Mouse (Mus musculus): ENCODE measurements around the gene Scn5a.

The Scn5a gene

DNA sequence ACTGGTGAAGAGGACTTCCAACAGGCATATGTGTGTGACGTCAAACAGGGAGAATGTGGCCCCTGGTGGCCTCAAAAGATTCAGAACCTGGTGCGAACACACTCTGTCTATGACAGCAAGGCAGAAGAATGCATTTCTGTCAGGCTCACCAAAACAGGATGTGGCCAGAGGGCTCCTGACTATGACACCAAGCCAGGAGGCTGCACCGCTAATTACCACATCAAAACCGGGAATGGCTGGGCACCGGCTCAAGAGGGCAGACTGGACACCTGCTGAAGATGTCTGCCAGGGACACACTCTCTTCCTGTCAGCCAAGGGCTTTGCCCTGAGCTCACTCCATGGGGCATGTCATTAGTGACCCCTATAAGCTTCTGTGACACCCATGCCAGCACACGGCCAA is 15.2 kb downstream of the Scn5a start:
- DNase-seq, result no peak

DNA sequence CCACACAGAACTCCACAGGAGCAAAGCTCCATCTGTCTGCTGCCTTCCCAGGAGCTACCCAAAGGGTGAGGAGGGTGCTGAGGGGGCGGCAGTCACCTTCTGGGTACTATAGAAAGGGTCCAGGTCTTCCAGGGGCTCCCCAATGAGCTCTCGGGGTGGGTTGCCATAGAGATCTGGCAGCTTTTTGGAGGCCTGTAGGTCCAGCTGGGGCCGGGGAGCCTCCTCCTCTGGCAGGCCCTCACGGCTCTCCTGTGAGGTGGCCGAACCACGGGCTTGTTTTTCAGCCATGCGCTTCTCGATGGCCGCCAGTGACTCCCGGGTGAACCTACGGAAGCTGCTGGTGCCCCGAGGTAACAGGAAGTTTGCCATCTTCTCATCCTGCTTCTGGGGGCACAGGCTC is 16.6 kb downstream of the Scn5a start:
- DNase-seq, result no peak

DNA sequence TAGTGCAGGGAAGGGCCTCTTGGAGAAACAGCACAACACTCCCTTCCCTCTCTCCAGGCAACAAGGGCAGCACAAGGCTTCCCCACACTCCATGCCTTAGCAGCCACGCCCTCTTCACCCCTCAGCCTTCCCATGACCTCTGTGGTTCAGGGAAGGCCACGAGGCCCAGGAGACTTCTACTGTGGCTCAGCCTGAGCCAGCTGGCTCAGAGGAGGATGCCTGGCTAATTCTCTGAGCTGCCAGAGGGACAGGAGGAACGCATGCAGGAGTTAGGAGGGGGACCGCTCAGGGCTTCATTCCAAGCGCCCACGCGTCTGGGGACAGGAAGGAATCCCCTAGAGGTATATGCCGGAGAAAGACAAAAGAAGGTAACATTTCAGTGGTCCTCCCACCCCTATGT is 17.1 kb downstream of the Scn5a start:
- DNase-seq, result no peak

DNA sequence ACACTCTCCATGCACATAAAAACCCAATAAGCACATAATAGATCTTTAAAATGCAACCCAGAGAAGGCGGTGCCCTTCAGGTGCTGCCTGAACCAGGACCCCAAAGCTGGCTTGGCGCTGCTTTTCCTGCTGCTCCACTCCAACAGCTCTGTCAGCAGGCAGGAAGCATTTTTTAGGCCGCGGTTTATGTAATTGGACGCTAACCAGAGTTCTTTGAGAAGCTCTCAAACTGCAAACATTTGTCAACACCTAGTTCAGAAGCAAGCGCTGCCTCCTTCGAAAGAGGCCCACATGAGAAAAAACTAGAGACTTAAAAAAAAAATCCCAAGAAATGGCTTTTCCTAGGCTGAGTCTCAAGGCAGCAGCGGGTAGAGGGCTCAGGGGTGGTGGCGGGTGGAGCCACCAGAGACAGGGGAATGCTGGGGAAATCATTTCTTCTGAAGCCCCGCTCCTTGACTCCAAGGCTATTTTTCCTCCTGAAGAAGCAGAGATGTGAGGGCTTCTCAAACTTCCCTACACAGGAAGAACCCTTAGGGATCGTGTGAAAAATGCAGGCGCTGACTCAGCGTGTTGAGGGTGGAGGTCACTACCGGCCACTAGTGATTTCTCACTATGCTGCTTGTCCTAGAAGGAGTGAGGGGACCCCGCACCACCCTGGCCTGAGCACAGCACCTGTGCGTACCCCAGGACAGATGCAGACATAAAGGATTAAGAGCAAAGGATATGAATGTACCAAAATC is 19.1 kb downstream of the Scn5a start:
- no peak for DNase-seq

DNA sequence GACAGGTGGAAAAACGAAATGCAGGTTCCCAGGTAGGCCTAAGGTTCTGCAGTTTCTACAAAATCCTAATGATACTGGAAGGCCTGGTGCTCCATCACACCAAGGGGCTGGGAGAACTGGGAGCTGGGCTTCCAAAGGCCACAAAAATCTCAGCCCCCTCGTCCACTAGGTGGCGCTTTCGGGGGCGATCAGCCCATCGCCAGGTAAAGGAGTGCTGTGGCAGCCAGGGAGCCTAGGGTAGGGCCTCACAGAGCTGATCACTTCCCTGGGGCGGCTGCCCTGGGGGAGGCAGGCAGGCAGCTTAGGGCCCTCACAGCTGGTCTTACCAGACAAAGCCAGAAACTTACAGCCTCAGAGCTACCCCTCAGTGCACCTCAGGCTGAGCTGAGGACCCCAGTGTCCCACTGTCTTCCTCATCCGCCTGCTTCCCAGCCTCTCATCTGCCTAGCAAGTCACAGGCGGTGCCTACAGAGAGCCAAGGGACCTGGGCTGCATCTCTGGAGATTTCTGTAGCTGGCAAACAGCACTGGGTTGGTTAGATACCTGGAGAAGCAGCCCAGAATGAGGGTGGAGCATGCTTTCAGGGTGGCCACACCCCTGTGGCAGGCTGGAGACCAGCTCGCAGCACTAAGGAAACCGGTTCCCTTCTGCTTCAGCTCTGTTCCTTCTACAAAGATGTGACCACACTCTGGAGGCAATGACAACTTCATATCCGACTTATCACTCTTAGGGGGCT is 20.5 kb downstream of the Scn5a start:
- peak; percentile 22 to 36 for DNase-seq

DNA sequence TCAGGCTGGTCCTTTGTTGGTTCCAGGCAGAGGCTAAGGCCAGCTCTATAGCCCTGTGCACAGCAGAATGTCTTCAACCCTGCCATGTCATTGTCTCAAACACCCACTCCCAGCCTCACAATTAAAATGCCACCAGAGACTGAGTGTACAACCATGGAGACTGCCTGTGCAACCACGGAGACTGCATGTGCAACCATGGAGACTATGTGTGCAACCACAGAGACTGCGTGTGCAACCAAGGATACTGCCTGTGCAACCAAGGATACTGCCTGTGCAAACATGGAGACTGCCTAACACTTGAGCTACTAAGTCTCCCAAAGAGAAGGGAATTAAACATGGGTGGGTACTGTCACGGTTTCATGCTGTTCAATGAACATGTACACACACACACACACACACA is 22.8 kb downstream of the Scn5a start:
- DNase-seq, result no peak

DNA sequence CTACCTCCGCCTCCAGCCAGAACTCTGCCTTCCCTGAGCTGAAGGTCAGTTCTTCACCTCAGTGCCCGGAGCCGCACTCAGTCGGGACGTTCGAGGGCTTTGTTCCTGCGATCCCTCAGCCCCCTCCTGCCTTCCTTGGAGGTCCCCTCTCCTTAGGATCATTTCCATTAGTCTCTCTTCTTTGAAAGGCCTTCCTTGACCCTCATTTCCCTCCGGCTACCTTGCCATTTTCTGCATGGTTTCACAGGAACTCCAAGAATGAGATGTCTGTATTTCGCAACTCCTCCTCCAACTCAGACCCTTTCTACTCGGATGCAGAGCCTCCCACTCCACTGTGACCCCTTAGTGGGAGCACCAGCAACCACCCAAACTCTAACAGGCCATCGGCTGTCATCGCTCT is 31.3 kb downstream of the Scn5a start:
- no peak for DNase-seq

DNA sequence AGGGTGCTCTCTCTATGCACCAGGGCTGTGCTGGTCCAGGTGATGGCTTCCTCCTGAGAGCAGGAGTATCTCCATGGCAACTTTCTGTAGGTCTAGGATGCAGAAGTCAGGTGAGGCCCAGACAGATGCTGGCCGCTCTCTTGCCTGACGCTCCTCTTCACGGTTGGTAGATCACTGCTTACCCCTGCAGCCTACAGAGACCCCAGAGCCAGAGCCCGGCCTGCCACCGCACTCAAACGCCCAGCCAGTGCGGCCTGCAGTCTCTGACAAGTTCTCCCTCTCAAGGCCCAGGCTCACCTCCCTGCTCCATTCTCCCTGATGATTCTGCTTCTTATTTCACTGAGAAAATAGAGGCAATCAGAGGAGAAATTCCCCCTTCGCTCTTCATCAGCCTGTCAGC is 31.7 kb downstream of the Scn5a start:
- DNase-seq, result no peak

DNA sequence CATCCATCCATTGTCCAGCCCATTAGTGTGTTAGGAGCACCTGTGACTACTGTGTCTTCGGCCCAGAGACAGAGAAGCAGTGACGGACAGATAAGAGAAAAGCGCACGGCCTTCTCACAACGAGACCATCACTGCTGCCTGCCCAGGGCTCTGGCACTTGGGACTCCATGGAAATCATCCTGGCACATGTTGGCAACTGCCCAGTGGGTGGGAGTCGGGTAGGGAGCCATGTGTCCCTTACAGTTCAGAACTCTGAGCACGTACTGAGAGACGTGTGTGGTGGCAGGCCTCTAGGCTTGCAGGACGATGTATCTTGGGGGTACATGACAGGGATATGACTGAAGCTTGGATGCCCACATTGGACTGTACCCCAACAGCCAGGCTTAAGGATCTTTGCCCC is 38.1 kb downstream of the Scn5a start:
- no peak for DNase-seq

DNA sequence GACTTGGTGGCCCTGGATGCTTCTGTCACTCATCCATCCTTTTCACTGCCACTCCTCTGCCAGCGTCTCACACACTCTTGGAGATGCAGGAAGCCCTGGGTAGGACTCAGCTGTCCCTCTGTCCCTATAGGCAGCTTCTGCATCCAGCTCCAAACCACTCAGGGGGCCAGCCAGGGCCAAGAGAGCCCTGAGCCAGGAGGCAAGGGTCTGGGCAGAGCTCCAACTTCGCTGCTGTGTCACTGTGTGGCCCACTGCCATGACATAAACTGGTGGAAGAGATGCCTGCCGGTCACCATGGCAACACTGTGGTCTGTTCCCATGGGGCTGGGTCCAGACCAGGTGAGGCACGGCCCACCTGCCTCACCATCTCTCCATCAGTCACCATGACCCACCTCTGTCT is 41.0 kb downstream of the Scn5a start:
- DNase-seq, result no peak

DNA sequence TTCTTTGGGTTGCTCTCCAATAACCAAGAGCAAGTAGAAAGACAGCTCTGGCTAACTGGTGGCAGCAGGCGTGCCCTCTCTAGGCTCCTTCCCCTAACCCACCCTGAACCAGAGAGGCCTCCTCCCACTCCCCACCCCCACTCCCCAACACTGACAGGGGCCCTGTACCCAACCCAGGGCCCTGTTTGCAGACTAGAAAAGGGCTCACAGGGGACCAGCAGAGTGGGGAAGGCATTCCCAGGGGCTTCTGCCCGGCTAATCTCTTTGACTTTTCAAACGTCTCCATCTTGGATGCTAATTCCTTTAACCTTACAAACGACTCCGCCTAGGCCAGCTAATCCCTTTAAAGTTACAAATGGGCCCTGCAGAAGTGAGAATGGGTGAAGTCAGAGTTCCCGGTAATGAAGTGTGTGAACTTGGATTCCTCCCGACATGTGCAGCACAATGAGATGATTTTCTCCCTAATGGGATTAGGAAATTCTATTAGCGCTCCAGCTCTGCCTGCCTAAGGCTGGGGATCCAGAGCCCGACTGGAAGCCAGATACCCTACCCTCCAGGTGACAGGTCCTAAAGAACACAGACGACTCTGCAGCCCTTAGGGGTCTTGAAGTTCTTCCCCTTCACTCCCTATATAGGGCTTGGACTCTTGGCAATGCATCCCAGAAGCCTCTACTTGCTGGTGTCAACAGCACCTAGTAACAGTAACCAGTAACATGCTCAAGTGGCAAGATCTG is 47.0 kb downstream of the Scn5a start:
- DNase-seq, result no peak

DNA sequence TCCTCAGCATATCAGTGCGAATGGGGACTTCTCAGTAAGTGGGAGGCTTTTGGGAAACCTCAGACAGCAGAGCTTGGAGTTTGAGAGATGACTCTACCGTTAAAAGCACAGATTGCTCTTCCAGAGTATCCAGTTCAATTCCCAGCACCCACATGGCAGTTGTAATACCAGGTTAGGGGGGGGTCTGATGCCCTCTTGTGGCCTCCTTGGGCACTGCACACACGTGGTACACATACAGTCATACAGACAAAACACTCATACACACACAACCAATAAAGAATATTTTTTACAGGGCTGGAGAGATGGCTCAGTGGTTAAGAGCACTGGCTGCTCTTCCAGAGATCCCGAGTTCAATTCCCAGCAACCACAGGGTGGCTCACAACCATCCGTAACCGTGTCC is 54.3 kb downstream of the Scn5a start:
- no peak for DNase-seq

DNA sequence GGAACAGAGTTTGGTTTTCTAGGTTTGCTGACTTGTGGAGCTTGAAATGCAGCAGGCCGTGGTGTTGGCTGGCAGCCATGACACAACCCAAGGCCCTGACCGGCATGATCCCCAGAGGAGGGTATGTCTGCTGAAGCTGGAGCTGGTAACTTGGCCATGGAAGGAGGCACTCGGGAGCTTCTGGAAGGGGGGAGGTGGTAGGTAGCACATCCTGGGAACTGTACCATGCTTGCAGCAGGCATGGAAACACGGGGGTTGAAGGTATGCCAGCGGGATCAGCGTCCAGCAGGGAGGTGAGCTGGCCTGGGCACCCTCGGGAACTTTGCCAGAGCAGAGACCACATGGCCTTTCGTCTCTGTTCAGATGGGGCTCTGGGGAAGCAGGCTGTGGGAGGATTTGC is 55.5 kb downstream of the Scn5a start:
- no peak for DNase-seq

DNA sequence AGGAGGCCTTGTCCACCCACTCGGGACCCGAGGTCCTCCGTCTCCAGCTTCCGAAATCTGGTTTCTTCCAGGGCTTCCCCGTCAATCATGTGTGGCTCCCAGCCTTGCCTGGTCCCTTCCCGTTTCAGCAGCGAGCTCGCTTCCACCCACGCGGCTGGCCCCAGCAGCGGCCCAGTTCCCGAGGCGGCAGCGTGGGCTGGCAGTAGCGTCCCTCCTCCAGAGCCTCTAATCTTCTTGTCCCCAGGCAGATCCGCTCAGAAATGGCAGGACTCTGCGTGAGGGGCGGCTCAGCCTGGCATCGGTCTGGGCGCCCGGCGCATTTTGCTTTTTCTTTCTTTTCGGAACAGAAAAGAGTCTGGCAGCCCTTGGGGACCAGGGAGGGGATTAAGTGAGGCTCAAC is 59.7 kb downstream of the Scn5a start:
- no peak for DNase-seq

DNA sequence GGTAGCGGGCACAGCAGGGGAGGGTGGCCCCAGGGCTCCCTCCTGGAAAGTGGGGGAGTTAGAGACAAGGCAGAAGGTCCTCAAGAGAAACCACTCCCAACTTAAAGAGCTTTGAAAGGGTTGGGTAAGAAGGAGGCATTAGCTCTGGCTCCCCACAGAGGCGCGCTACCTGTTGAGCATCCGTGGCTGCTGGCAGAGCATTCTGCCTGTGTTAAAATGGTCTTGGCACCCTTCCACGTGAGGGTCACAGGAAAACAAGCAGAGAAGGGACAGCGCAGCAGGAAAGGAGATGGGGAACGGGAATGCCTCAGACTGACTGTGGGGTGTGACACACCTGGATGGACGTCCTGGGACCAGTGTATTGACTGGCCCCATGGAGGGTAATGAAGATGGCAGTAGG is 60.6 kb downstream of the Scn5a start:
- no peak for DNase-seq

DNA sequence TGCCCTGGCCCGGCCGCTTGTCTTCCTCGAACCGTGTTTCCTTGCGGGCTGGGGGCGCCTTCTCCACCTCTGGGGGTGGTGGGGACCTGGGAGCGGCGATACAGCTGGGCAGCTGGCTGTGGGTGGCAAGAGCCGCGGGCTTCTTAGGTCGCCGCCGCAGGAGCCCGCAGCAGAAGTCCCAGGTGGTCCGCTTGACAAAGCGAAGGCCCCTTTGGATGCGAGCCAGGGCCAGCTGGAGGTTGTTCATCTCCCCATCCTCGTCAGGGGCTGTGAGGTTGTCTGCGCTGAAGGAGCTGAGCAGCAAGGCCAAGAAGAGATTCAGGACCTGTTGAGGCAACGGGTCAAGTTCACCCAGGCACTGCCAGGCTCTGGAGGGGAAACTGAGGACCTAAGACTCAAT is 61.3 kb downstream of the Scn5a start:
- DNase-seq, result no peak

DNA sequence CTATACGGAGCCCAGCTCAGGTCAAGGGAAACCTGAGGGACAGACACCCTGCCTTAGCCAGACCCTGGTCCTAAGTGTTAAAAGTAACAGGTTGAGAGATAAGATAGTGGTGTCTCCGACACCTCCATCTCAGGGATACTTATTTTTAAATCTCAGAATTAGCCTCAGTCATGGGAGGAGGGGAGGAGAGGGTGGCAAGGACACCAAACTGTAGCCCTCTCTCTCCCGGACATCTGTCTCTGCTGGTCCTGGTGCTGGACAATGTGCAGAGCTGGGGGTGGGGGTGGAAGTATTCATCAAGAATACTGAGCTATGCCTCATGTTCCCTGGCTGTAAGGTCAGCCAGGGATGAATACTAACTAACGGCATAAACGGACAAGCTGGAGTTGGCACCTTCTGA is 62.0 kb downstream of the Scn5a start:
- no peak for DNase-seq

DNA sequence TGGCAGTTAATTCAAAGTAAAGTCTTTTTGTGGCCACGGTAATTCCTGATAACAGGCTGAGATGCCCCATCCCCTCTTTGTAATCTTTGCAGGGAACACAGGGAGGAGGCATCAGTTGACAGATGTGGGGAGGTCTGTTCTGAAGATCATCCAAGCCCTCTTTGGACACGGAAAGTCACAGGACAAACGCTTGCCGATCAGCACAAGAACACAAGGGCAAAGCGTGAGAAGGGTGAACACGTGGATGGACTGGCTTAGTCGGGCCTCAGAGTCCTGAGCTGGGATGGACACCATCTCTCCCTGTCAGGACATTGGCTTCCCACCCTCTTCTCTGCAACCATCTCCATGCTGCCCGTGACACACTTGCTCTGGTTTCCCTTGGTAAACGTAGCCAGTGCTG is 63.4 kb downstream of the Scn5a start:
- DNase-seq, result no peak

DNA sequence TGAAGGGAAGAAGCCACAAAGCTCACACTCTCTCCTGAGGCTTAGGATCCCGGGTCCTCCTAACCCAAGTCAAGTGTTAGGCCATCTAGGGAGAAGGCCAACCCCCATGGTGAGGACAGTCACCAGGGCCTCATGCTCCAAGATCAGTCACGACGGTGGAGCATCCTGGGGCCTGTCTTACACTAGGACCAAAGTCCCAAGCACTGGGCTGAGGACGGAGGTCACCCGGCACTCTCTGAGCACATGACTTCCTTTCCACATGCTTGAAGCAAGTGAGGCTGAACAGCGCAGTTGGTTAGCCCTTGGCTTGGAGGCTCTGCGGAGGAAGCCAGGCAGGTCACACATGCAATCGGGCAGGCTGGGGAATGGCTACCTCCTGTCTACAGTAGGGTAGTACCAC is 63.8 kb downstream of the Scn5a start:
- DNase-seq, result no peak

DNA sequence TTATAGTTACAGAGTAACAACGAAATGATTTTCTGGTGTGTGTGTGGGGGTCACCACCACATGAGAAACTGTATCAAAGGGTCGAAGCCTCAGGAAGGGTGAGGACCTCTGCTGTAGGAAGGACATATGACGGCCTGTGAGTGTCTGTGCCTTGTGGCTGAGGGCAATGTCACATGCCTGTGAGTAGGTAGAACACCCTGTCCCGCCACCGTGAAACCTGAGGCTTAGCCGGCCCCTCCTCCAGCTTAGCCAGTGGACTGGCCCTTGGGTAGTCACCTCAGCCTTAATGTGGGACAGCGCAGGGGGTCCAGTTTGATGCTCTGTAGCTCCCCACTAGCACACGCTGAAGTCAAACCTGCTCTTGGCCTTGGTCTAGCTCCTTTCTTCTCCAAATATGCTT is 65.0 kb downstream of the Scn5a start:
- no peak for DNase-seq

DNA sequence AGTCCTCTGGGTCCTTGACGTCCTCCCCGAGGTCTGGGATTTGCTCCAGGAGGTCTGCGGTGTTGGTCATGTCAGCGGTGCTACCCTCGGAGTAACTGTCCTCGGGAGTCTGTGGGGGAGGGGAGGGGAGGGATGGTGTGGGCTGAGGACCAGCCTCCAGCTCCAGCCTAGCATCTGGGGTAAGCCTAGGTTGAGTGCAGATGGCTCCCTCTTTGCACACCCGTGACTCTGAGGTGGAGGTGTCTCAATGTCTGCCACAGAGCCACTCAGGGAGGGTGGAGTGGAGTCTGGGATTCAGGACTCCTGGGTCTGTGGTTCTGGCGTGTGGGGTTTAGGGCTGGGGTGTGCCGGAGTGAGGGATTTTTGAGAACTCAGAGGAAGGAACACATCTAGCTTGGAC is 65.8 kb downstream of the Scn5a start:
- no peak for DNase-seq

DNA sequence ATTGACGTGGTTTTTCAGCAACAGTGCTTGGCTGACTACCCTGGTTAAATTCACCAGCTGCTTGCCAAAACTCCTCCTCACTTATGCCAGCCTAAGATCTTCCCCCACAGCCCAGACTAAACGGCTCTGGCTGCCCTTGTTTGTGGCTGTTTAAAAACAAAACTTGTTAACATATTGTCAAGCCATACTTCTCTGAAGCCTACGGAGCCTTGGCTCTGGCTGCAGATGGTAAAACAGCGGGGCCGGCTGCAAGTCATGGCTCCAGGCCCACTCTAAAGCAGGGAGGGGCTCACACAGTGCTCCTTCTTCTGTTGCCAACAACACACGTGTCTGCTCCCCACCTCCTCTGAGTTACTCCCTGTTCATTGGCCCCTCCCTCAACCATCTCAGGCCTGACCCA is 67.9 kb downstream of the Scn5a start:
- no peak for DNase-seq

DNA sequence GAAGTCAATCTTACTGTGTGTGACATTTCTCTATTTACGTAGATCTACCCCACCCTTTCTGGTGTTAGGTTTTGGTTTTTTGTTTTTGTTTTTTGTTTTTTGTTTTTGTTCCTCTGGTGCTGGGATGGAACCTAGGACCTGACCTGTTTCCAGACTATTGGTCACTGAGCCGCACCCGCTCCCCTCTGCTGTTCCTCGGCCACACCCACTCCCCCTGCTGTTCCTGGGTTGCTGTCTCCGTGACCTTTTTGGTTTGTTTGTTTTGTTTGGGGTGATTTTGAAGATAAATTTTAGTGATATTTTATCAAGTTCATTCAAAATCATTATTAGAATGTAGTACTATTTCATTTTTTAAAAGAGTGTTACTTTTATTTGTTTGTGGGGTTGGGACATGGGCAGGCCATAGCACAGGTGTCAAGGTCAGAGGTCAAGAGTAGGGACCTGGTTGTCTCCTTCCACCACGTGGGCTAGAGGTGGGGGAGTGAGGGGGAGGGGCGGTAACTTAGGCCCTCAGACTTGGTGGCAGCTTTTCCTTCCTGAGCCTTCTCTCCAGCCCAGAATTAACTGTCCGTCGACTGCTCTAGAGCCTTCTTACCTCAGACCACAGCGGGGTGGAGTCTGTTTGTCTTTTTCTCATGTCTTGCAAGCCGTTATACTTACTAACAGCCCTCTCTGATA is 73.7 kb downstream of the Scn5a start:
- DNase-seq, result no peak

DNA sequence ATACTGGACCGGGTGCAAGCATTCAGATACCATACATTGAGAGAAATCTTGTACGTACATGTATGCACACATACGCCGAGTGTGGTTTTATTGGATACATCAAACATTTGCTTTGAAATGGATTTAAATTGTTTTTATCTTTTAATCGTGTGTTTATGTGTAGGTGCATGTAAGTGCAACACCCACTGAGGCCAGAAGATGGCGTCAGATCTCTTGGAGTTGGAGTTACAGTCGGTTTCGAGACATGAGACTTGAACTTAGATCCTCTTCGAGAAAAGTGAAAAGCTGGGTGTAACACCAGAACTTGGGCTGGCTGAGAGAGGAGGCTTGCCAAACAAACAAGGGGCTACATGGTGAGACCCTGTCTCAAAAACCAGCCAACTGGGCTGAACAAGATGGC is 75.2 kb downstream of the Scn5a start:
- no peak for DNase-seq

Data from B cell, adult 2 months (primary cell).